Mouse (Mus musculus) right cerebral cortex, postnatal 10 days (tissue): ENCODE data around the gene Lrrc41.
A peak's percentile ranks its signal among the peaks of the same experiment; 100 is the strongest.

ENCODE experiments used
- DNase-seq, 2 experiments: peaks; one replicate each; pipeline ENCODE4 v3.0.0; 2021; ENCODE audit warnings: low spot score in 2 of 2

Gene Lrrc41

DNA sequence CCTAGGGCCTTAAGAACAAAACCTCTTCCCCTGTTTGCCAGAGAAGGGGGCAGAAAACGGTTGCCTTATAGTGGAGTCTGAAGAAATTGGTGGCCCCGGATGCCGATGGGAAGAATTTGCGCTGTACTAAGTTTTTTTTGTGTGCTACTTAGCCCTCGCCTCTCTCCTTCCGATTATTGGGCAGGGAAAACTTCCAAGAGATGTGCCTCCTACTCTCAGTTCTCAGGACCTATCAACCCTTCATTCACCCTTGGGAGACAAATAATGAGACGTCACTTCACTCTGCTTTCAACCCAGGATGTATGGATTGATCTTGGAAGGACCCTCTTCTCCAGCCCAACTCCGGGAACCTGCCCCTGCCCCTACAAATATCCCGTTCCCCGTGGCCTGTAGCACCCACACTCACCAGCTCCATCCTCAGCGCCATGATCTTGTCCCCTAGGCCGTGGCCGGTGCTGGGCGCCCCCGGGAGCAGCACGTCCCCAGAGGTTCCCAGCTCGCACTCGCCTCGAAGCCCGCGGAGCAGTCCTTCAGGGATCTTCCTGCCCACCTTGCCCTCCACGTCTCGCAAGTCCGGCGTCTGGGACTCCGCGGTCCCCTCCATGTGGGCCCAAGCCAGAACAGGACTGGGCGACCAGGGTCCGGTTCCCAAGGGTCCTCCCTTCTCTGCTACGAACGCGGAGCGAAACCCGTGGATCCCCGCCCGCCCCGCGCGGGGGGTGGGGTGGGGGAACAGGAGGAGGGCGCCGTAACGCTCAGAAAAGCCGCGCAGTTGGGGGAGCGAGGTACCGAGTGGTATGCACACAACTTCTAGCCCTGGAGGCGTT is 69.0 kb downstream of the Lrrc41 start:
- peak; percentile 83 to 87 for DNase-seq
